Mouse (Mus musculus): ENCODE data around the gene Tmem178b.

Gene Tmem178b

DNA sequence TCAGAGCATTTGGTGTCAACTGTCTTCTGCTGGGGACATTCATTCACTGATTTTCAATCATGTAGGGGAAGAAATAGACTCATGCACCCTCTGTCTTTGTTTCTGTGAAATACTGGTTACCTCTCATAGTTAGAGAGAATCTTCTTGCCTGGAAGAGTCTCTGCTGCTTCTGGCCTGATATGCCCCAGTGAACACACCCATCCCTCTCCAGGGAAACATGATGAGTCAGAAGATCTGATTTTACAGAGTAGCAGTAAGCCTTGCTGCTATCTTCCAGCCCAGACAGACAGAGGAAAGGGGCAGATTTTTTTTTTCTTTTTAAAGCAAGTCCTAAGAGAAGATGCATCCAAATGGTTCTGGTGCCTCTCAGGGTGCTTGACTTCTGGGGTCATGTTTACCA lies 376.9 kb downstream of the Tmem178b start:
- no peak for DNase-seq (ENCODE audit: low spot score in 2 of 2)

DNA sequence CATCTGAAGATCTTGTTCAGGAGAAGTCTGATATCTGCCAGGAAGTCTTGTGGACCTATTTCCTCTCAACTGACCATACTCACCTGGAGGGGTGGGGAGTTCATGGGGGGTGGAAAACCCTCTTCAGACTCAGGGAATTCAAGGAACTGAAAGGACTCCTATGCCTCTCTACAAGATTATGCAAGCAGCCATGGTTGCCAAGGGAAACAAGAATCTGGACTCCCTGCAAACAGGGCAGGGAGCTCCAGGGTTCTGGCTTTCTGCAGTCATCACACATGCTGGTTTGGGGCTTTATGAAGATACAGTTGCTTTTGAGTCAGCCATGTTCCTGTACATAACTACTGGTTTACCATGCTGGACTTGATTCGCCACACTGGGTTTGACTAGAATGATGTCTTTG lies 390.6 kb downstream of the Tmem178b start:
- no peak for DNase-seq (ENCODE audit: low spot score in 2 of 2)

DNA sequence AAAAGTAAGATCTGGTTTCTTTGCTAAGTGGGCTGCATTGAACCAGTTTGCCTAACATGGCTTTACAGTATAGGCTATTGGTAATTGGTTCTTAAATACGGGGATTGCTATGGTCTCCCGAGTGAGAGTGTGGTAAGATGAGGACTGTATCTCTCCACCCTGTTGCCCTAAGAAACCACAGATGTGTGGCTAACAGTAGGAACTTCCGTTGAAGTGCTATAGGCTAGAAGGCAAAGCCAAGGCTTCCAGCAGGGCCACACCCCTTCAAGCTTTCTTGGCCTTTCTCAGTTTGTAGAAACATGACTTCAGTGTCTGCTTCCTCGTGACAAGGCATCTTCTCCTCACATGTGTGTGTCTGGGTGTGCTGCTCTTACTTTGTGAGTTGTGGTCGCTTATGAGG lies 427.6 kb downstream of the Tmem178b start:
- DNase-seq (ENCODE audit: low spot score in 2 of 2), result no peak

DNA sequence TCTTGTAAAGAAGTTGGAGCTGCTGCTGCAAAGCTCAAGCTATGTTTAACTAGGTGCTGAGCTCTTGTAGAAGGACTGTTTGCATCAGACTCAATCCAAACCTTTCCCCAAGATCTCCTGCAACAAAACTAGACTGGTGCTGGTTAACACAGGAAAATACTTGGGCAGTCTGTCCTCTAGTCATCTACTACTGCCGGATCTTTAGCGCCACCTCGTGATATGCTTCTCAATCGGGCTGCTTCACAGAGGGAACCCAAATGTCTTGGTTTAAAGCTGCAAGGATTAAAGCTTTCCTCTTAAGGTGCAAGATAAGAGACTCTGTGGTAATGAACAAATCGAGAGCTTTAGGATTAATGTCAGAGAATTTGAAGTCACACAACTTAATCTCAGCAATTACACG lies 430.3 kb downstream of the Tmem178b start:
- DNase-seq (ENCODE audit: low spot score in 2 of 2), result peak; percentile 54 to 76
